Mouse (Mus musculus) liver, embryonic 12.5 days (tissue): ENCODE data around the gene Sik3. TPM values are rescaled to one million over a fixed set of nuclear protein-coding genes. Genes with fewer than 3 reads are reported as not detected.
A peak's percentile ranks its signal among the peaks of the same experiment; 100 is the strongest.

Experiments
- ATAC-seq: fragments of 200-750 bp; cut with Nextera tagmentation; 2 replicates; pipeline ENCODE4 v1.8.0; 2017; ENCODE audit warnings: moderate number of reproducible peaks, mild to moderate bottlenecking, moderate library complexity
- H3K27ac ChIP-seq: fragments of 300-500 bp; sonication (generic); 2 replicates; pipeline ENCODE4 v1.5.1; 2016; ENCODE audit warnings: mild to moderate bottlenecking
- H3K27me3 ChIP-seq: fragments of 300-500 bp; sonication (generic); replicated peaks from 2 replicates; pipeline ENCODE4 v1.6.1; 2016; ENCODE audit warnings: mild to moderate bottlenecking, moderate library complexity
- H3K36me3 ChIP-seq: fragments of 300-500 bp; sonication (generic); 2 replicates; pipeline ENCODE4 v1.6.1; 2016; ENCODE audit warnings: mild to moderate bottlenecking, moderate library complexity
- H3K4me1 ChIP-seq: fragments of 300-500 bp; sonication (generic); 2 replicates; pipeline ENCODE4 v1.6.1; 2016
- H3K4me2 ChIP-seq: fragments of 300-500 bp; sonication (generic); 2 replicates; pipeline ENCODE4 v1.6.1; 2016; ENCODE audit warnings: mild to moderate bottlenecking, moderate library complexity
- H3K4me3 ChIP-seq: fragments of 300-500 bp; sonication (generic); 2 replicates; pipeline ENCODE4 v1.5.1; 2016; ENCODE audit warnings: mild to moderate bottlenecking, moderate library complexity
- H3K9ac ChIP-seq: fragments of 300-500 bp; sonication (generic); 2 replicates; pipeline ENCODE4 v1.6.1; 2016; ENCODE audit warnings: mild to moderate bottlenecking, moderate library complexity
- H3K9me3 ChIP-seq: fragments of 300-500 bp; sonication (generic); replicated peaks from 2 replicates; pipeline ENCODE4 v1.6.1; 2016; ENCODE audit warnings: mild to moderate bottlenecking, moderate library complexity
- WGBS: fragments of 180-500 bp; shearing (Covaris S2); methylation state at CpG from one replicate; pipeline ENCODE4 v1.1.7; 2016; ENCODE audit not compliant: insufficient replicate concordance; 5-methylcytosine and 5-hydroxymethylcytosine counted together
- polyA plus RNA-seq: library from polyadenylated mRNA; unstranded; fragments of >200 nt; fragmentation: Nextera tagmentation; extraction: Ambion mirVana; gene quantifications from 2 replicates; pipeline ENCODE4 v1.2.1, GENCODE M21; 2016

The Sik3 gene
- polyA plus RNA-seq, 1 experiment from 2014 or later, result 7.1 TPM

DNA sequence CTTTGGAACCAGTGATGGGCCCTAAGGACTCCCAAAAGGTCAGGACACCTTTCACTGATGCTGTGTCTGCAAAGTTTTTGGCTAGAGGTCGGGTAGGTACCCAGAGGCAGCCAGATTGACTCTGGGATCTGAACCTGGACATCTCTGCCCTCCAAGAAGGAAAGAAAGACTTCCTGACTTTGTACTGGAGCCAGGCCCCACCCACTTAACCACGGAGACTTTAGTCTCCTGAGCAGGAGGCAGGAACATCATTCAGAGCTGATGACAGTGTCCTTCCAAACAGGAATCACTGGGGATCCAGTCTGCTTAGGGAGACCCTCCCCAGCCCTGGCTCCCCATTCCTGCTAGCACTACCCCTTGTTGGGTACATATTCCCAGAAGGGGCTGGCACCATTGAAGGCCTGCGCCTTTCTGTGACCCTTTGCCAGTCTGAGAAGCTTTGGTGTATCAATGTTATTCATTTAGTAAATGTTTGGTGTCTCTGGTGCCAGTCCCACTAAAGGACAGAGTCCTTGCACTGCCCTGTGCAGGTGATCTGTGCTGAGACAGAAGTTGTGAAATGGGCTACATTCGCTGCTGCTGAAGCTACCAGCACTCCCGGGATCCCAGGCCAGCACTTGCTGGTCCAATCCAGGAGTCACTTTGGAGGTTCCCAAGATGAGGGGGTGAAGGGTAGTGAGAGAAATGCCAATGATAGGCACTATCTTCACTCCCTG, 212.5 kb downstream of the Sik3 start:
- H3K27me3 ChIP-seq, result peaks cover 6% of the 10 kb centered on the region; the same call in 1 of the 2 replicates
- ATAC-seq, result no peak
- H3K4me1 ChIP-seq, result peaks cover 38% of the 10 kb centered on the region
- peaks cover 28% of the 10 kb centered on the region for H3K36me3 ChIP-seq
- no peak overlapping the region for H3K4me3 ChIP-seq
- no peak overlapping the region for H3K4me2 ChIP-seq
- no peak overlapping the region for H3K27ac ChIP-seq
- no peak overlapping the region for H3K9ac ChIP-seq
- 42% methylated on average over 5 of the region's 5 CpGs for WGBS
- no peaks in the 10 kb centered on the region for H3K9me3 ChIP-seq

GRCm38 (mm10) chr9:46227064-46227614, 214.5 kb downstream of the Sik3 start:
- Histone ChIP-seq H3K9ac (no peak overlapping the region), H3K27me3 (peaks cover 21% of the 10 kb centered on the region), H3K4me1 (peaks cover 49% of the 10 kb centered on the region), H3K4me3 (no peak overlapping the region), H3K9me3 (no peaks in the 10 kb centered on the region), H3K4me2 (no peak overlapping the region), H3K27ac (no peak overlapping the region), H3K36me3 (peaks cover 7% of the 10 kb centered on the region)
- no peak for ATAC-seq
- WGBS, result 59% methylated on average over 3 of the region's 3 CpGs

DNA sequence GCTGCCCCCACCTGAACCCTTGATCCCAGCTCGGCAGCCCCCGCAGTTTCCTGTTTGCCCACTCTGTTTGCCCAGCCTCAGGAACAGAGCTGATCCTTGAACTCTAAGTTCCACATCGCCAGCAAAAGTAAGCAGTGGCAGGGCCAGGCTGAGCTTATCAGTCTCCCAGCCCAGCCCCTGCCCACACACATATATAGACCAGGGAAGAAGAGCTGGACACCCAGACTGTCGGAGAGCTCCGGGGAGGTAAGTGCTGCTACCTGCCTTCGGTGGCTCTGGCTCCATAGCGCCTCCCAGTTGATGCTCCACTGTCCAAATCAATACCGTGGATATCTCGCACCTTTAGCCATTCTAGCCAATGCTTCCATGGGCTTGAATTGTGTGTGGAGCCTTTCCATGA, 215.9 kb downstream of the Sik3 start, which contains the start of gene Apoa1:
TSS of gene Apoa1 (plus strand) at position 90 of the 400 bp plus-strand sequence.
- ATAC-seq, result peak; percentile 59
- H3K9ac ChIP-seq, result peak within 1 kb of the TSS; percentile 65; the same call in 1 of the 2 replicates
- no peaks in the 10 kb centered on the region for H3K9me3 ChIP-seq
- no peaks in the 10 kb centered on the region for H3K36me3 ChIP-seq
- peak within 1 kb of the TSS; percentile 75 for H3K4me2 ChIP-seq
- WGBS, result 42% methylated on average over 9 of the region's 9 CpGs
- peaks cover 49% of the 10 kb centered on the region for H3K4me1 ChIP-seq
- H3K27me3 ChIP-seq, result peaks cover 21% of the 10 kb centered on the region
- peak within 1 kb of the TSS; percentile 43 for H3K27ac ChIP-seq
- H3K4me3 ChIP-seq, result peak within 1 kb of the TSS; percentile 55

DNA sequence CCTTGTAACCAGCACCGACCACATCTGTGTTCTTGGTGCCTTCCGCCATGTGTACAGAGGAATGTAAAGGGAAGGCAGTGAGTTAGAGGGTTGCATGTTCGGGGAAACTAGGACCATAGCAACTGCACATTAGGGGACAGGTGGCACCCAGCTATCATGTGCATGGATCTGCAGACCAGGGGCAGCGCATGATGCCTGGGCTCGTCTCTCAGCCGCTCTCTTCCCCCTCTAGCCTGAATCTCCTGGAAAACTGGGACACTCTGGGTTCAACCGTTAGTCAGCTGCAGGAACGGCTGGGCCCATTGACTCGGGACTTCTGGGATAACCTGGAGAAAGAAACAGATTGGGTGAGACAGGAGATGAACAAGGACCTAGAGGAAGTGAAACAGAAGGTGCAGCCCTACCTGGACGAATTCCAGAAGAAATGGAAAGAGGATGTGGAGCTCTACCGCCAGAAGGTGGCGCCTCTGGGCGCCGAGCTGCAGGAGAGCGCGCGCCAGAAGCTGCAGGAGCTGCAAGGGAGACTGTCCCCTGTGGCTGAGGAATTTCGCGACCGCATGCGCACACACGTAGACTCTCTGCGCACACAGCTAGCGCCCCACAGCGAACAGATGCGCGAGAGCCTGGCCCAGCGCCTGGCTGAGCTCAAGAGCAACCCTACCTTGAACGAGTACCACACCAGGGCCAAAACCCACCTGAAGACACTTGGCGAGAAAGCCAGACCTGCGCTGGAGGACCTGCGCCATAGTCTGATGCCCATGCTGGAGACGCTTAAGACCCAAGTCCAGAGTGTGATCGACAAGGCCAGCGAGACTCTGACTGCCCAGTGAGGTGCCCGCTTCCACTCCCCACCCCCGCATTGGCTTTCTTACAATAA, 217.2 kb downstream of the Sik3 start:
- Histone ChIP-seq H3K4me1 (peaks cover 44% of the 10 kb centered on the region), H3K36me3 (no peaks in the 10 kb centered on the region), H3K9ac (peak overlapping the region; percentile 65), H3K4me3 (peak overlapping the region; percentile 55), H3K27me3 (peaks cover 21% of the 10 kb centered on the region), H3K4me2 (peak overlapping the region; percentile 75), H3K9me3 (no peaks in the 10 kb centered on the region), H3K27ac (peak overlapping the region; percentile 43)
- peak; percentile 53 for ATAC-seq
- 15% methylated on average over 37 of the region's 37 CpGs for WGBS

- Histone ChIP-seq H3K4me1 (peaks cover 42% of the 10 kb centered on the region), H3K4me2 (peak overlapping the region; percentile 75), H3K36me3 (no peaks in the 10 kb centered on the region), H3K9me3 (no peaks in the 10 kb centered on the region), H3K27ac (peak overlapping the region; percentile 31), H3K4me3 (peak overlapping the region; percentile 55), H3K27me3 (peaks cover 21% of the 10 kb centered on the region), H3K9ac (peak overlapping the region; percentile 65)
- WGBS, result 33% methylated on average over 13 of the region's 13 CpGs
- ATAC-seq, result no peak
These were observed 217.9 kb downstream of the Sik3 start for GRCm38 (mm10) chr9:46230450-46230975.

- Histone ChIP-seq H3K9me3 (no peaks in the 10 kb centered on the region), H3K27ac (0 out of 2 replicates have a peak overlapping the region, but pooled peaks have one; percentile 18), H3K4me3 (no peak overlapping the region), H3K27me3 (peaks cover 20% of the 10 kb centered on the region), H3K4me2 (no peak overlapping the region), H3K36me3 (no peaks in the 10 kb centered on the region), H3K9ac (no peak overlapping the region), H3K4me1 (peaks cover 29% of the 10 kb centered on the region)
- ATAC-seq, result peak; percentile 18; the same call in 1 of the 2 replicates
- 71% methylated on average over 6 of the region's 6 CpGs for WGBS
These were observed 222.6 kb downstream of the Sik3 start for GRCm38 (mm10) chr9:46235196-46235595.

- no peaks in the 10 kb centered on the region for H3K9me3 ChIP-seq
- no peak for ATAC-seq
- peaks cover 18% of the 10 kb centered on the region for H3K27me3 ChIP-seq
- H3K4me2 ChIP-seq, result no peak within 1 kb of the TSS
- H3K4me3 ChIP-seq, result no peak within 1 kb of the TSS
- no peak within 1 kb of the TSS for H3K9ac ChIP-seq
- peaks cover 27% of the 10 kb centered on the region for H3K4me1 ChIP-seq
- H3K36me3 ChIP-seq, result no peaks in the 10 kb centered on the region
- 0 out of 2 replicates have a peak within 1 kb of the TSS, but pooled peaks have one; percentile 18 for H3K27ac ChIP-seq
These were observed 222.8 kb downstream of the Sik3 start, which contains the start of gene Apoc3 for GRCm38 (mm10) chr9:46235596-46235648. TSS of gene Apoc3 (minus strand) at chr9:46235636.

- Histone ChIP-seq H3K9ac (no peak overlapping the region), H3K4me3 (no peak overlapping the region), H3K4me2 (no peak overlapping the region), H3K27me3 (peaks cover 18% of the 10 kb centered on the region), H3K4me1 (peaks cover 25% of the 10 kb centered on the region), H3K27ac (0 out of 2 replicates have a peak overlapping the region, but pooled peaks have one; percentile 18), H3K9me3 (no peaks in the 10 kb centered on the region), H3K36me3 (no peaks in the 10 kb centered on the region)
- peak; percentile 69 for ATAC-seq
- WGBS, result 45% methylated on average over 4 of the region's 4 CpGs
These were observed 223.0 kb downstream of the Sik3 start for GRCm38 (mm10) chr9:46235649-46236048.

DNA sequence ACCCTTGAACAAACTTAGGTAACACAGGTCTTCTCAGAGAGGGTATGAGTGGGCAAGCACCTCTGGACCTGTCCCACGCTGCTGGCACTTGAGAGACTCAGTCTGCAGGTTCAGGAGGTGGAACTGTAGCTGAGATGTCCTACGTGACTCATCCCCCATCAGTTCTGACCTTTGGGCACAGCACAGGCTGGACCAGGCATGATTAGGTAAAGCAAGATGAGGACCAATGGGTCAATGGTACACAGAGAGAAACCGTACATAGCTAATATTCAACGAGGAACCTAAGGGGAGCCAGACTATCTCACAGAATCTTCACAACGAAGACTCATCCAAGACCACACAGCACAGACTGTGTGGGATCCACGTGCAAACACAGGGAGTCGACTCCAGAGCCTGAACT, 226.2 kb downstream of the Sik3 start:
- H3K36me3 ChIP-seq, result no peaks in the 10 kb centered on the region
- peaks cover 32% of the 10 kb centered on the region; the same call in 1 of the 2 replicates for H3K27me3 ChIP-seq
- no peak overlapping the region for H3K27ac ChIP-seq
- no peak for ATAC-seq
- peaks cover 15% of the 10 kb centered on the region for H3K4me1 ChIP-seq
- no peak overlapping the region for H3K4me3 ChIP-seq
- 65% methylated on average over 7 of the region's 7 CpGs for WGBS
- no peaks in the 10 kb centered on the region for H3K9me3 ChIP-seq
- H3K9ac ChIP-seq, result no peak overlapping the region
- no peak overlapping the region for H3K4me2 ChIP-seq

DNA sequence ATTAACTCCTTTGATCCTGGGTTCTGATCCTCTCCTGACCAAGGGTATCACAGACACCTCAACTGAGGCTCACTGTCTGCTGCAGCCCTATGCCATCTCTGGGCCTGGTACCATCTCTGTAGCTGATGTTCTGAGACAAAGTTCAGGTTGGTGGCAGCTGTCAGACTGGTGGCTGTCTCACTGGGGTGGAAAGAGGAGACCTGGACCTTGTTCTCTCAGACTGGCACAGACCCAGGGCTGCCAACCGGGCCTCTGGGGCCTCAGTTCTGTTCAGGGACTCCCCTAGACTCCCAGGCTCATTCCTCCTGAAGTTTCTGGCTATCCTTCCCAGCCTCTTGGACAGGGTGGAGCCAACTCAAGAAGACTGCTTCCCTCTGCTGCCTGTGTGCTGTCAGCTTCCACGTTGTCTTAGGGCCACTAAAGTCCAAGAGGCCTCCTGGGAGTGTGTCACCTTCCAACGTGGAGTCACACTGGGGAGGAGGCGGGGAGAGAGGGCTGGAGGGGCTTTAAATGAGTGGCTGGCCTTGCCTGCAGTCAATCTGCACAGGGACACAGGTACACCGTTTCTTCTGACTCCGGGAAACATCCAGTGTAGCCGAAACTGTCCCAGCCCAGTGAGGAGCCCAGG, 228.0 kb downstream of the Sik3 start, which contains the start of gene Apoa4:
TSS of gene Apoa4 (plus strand) at position 171 of the 628 bp plus-strand sequence.
- Histone ChIP-seq H3K9me3 (no peaks in the 10 kb centered on the region), H3K27ac (no peak within 1 kb of the TSS), H3K4me3 (no peak within 1 kb of the TSS), H3K9ac (no peak within 1 kb of the TSS), H3K27me3 (peaks cover 32% of the 10 kb centered on the region; the same call in 1 of the 2 replicates), H3K4me1 (peaks cover 8% of the 10 kb centered on the region), H3K4me2 (no peak within 1 kb of the TSS), H3K36me3 (no peaks in the 10 kb centered on the region)
- 46% methylated on average over 7 of the region's 7 CpGs for WGBS
- ATAC-seq, result no peak

GRCm38 (mm10) chr9:46241818-46242217, 229.2 kb downstream of the Sik3 start:
- Histone ChIP-seq H3K36me3 (no peaks in the 10 kb centered on the region), H3K4me2 (no peak overlapping the region), H3K9ac (no peak overlapping the region), H3K4me3 (no peak overlapping the region), H3K27me3 (peaks cover 32% of the 10 kb centered on the region; the same call in 1 of the 2 replicates), H3K9me3 (no peaks in the 10 kb centered on the region), H3K27ac (no peak overlapping the region), H3K4me1 (no peaks in the 10 kb centered on the region; the same call in none of the 2 replicates)
- ATAC-seq, result no peak
- WGBS, result 61% methylated on average over 2 of the region's 2 CpGs
